Mouse (Mus musculus) liver, adult (tissue): Measurements from ENCODE around the gene Gm10424.
"Not testable (repeated sequence)": the region's sequence is repeated elsewhere in the genome, so short reads cannot be mapped to it uniquely, and the experiment has no call there.

Experiments used
- GATA4 ChIP-seq: IDR thresholded peaks from 2 replicates; pipeline ENCODE4 v1.6.1; 2014; ENCODE audit warnings: mild to moderate bottlenecking, low read length; ENCODE audit not compliant: insufficient replicate concordance

Gene Gm10424

GRCm38 (mm10) chr5:95272668-95273067, at the start of gene Gm10424:
Gm10424 (minus strand) TSS chr5:95272768.
- TF ChIP-seq GATA4, result not testable (repeated sequence)

GRCm38 (mm10) chr5:95305611-95306010, 33.0 kb upstream of the Gm10424 start, which contains the start of gene Gm3259:
Gm3259 (plus strand) TSS chr5:95305911.
- not testable (repeated sequence) for TF ChIP-seq GATA4
